Mouse (Mus musculus) hindbrain, embryonic 13.5 days (tissue): ENCODE measurements around the gene Slc26a10. TPM values are rescaled to one million over a fixed set of nuclear protein-coding genes. Genes with fewer than 3 reads are reported as not detected.
"Not testable (repeated sequence)": the region's sequence is repeated elsewhere in the genome, so short reads cannot be mapped to it uniquely, and the experiment has no call there.

Source experiments
- ATAC-seq: fragments of 200-750 bp; cut with Nextera tagmentation; 2 replicates; pipeline ENCODE4 v1.8.0; 2017; ENCODE audit warnings: moderate TSS enrichment; ENCODE audit not compliant: low FRiP score
- H3K27ac ChIP-seq: fragments of 300-500 bp; sonication (generic); 2 replicates; pipeline ENCODE4 v1.5.1; 2015; ENCODE audit warnings: inconsistent platforms, mild to moderate bottlenecking, moderate library complexity
- H3K27me3 ChIP-seq: fragments of 300-500 bp; sonication (generic); 2 replicates; pipeline ENCODE4 v1.6.1; 2015; ENCODE audit warnings: mild to moderate bottlenecking, inconsistent platforms
- H3K36me3 ChIP-seq: fragments of 300-500 bp; sonication (generic); 2 replicates; pipeline ENCODE4 v1.6.1; 2015; ENCODE audit warnings: mild to moderate bottlenecking, inconsistent platforms
- H3K4me1 ChIP-seq: fragments of 300-500 bp; sonication (generic); replicated peaks from 2 replicates; pipeline ENCODE4 v1.6.1; 2015; ENCODE audit warnings: inconsistent platforms
- H3K4me2 ChIP-seq: fragments of 300-500 bp; sonication (generic); 2 replicates; pipeline ENCODE4 v1.6.1; 2015; ENCODE audit warnings: inconsistent platforms, mild to moderate bottlenecking, moderate library complexity
- H3K4me3 ChIP-seq: fragments of 300-500 bp; sonication (generic); 2 replicates; pipeline ENCODE4 v1.5.1; 2015; ENCODE audit warnings: mild to moderate bottlenecking, inconsistent platforms
- H3K9ac ChIP-seq: fragments of 300-500 bp; sonication (generic); 2 replicates; pipeline ENCODE4 v1.6.1; 2015; ENCODE audit warnings: mild to moderate bottlenecking, inconsistent platforms
- H3K9me3 ChIP-seq: fragments of 300-500 bp; sonication (generic); 2 replicates; pipeline ENCODE4 v1.6.1; 2016; ENCODE audit warnings: inconsistent platforms
- WGBS: fragments of 180-500 bp; shearing (Covaris S2); methylation state at CpG from one replicate; pipeline ENCODE4 v1.1.7; 2015; 5-methylcytosine and 5-hydroxymethylcytosine counted together
- polyA plus RNA-seq: library from polyadenylated mRNA; unstranded; fragments of >200 nt; fragmentation: Nextera tagmentation; extraction: Ambion mirVana; gene quantifications from 2 replicates; pipeline ENCODE4 v1.2.1, GENCODE M21; 2015

Slc26a10 gene
- polyA plus RNA-seq, 1 experiment from 2014 or later, result 1.0 TPM

- no peak overlapping the region for H3K9ac ChIP-seq
- ATAC-seq, result no peak
- no peak overlapping the region for H3K4me3 ChIP-seq
- WGBS, result 97% methylated on average over 7 of the region's 7 CpGs
- no peaks in the 10 kb centered on the region for H3K36me3 ChIP-seq
- no peaks in the 10 kb centered on the region for H3K9me3 ChIP-seq
- no peak overlapping the region for H3K4me2 ChIP-seq
- no peaks in the 10 kb centered on the region for H3K4me1 ChIP-seq
- H3K27me3 ChIP-seq, result no peaks in the 10 kb centered on the region
- H3K27ac ChIP-seq, result no peak overlapping the region
Observed at GRCm38 (mm10) chr10:127153323-127153722, 27.1 kb downstream of the Slc26a10 start.

DNA sequence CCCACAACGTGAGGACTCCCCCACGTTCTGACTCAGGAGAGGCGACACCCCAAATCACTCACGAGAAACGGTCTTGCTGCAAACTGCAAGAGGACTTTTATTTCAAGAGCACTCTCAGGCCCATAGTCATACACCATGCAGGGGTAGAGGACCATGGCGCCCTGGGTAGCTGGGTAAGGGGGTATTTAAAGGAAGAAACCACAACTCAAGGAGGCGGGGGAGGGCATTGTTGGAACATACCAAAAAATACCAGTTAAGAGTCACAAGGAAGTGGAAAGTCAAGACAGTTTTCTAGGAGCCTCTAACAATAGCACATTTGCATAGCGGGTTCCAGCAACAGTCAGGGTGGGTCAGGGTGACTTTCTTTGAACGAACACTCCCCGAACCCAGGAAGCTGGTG is 27.9 kb downstream of the Slc26a10 start:
- not testable (repeated sequence) for H3K27me3 ChIP-seq, H3K4me1 ChIP-seq, H3K36me3 ChIP-seq, H3K9me3 ChIP-seq, H3K27ac ChIP-seq, H3K4me3 ChIP-seq, ATAC-seq, H3K9ac ChIP-seq, H3K4me2 ChIP-seq
- WGBS, result 89% methylated on average over 10 of the region's 10 CpGs

DNA sequence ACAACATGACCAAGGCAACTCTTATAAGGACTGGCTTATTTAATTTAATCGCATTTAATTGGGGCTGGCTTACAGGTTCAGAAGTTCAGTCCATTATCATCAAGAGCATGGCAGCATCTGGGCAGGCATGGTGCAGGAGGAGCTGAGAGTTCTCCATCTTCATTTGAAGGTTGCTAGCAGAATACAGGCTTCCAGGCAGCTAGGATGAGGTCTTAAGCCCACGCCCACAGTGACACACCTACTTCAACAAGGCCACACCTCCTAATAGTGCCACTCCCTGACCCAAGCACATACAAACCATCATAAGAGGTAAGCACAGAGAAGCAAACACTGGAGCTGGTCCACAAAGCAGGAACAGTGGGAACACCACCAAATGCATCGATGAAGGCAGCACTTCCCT is 29.2 kb downstream of the Slc26a10 start:
- 84% methylated on average over 3 of the region's 3 CpGs for WGBS
- not testable (repeated sequence) for H3K27ac ChIP-seq, H3K9ac ChIP-seq

DNA sequence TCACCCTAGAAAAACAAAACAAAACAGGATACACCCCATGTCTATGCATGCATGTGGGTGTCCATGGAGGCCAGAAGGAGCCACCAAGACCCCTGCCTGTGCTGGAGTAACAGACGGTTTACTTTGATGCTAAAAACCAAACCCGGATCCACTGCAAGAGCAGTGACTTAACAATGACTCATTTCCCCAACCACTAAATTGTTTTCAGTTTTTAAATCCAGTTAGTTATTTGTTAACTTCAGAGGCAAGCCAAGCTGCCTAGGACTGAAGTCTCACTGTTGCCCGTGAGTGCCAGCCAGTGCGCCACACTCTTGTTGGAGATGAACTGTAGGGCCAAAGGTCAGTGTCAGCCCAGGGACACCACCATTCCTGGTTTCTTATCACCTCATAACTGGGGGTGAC is 30.0 kb downstream of the Slc26a10 start:
- ATAC-seq, result no peak
- Histone ChIP-seq H3K9me3 (no peaks in the 10 kb centered on the region), H3K4me1 (no peaks in the 10 kb centered on the region), H3K27ac (no peak overlapping the region), H3K4me3 (no peak overlapping the region), H3K4me2 (no peak overlapping the region), H3K27me3 (no peaks in the 10 kb centered on the region), H3K36me3 (no peaks in the 10 kb centered on the region), H3K9ac (no peak overlapping the region)
- 90% methylated on average over 4 of the region's 4 CpGs for WGBS

More for the DNA sequence above, 29.2 kb downstream of the Slc26a10 start:
- H3K4me2 ChIP-seq, H3K4me1 ChIP-seq, H3K36me3 ChIP-seq, ATAC-seq, H3K27me3 ChIP-seq, H3K4me3 ChIP-seq, H3K9me3 ChIP-seq: not testable (repeated sequence)

- Histone ChIP-seq H3K36me3 (no peaks in the 10 kb centered on the region), H3K27ac (no peak overlapping the region), H3K27me3 (no peaks in the 10 kb centered on the region), H3K9me3 (no peaks in the 10 kb centered on the region), H3K4me2 (no peak overlapping the region), H3K4me1 (no peaks in the 10 kb centered on the region), H3K4me3 (no peak overlapping the region), H3K9ac (no peak overlapping the region)
- no peak for ATAC-seq
- 80% methylated on average over 6 of the region's 6 CpGs for WGBS
Observed at GRCm38 (mm10) chr10:127147135-127147534, 33.3 kb downstream of the Slc26a10 start.

GRCm38 (mm10) chr10:127145303-127145702 is 35.1 kb downstream of the Slc26a10 start:
- Histone ChIP-seq H3K27ac (no peak overlapping the region), H3K36me3 (no peaks in the 10 kb centered on the region), H3K4me3 (no peak overlapping the region), H3K4me1 (no peaks in the 10 kb centered on the region), H3K4me2 (no peak overlapping the region), H3K9ac (no peak overlapping the region), H3K9me3 (no peaks in the 10 kb centered on the region), H3K27me3 (no peaks in the 10 kb centered on the region)
- 79% methylated on average over 4 of the region's 5 CpGs for WGBS
- no peak for ATAC-seq

- 92% methylated on average over 7 of the region's 7 CpGs for WGBS
- Histone ChIP-seq H3K27me3 (no peaks in the 10 kb centered on the region), H3K36me3 (no peaks in the 10 kb centered on the region), H3K4me1 (no peaks in the 10 kb centered on the region), H3K27ac (no peak overlapping the region), H3K9ac (no peak overlapping the region), H3K4me2 (no peak overlapping the region), H3K9me3 (no peaks in the 10 kb centered on the region), H3K4me3 (no peak overlapping the region)
- ATAC-seq, result no peak
Observed at GRCm38 (mm10) chr10:127144536-127144935, 35.9 kb downstream of the Slc26a10 start.

- H3K9ac ChIP-seq, result no peak overlapping the region
- H3K27ac ChIP-seq, result no peak overlapping the region
- WGBS, result 83% methylated on average over 8 of the region's 8 CpGs
- H3K36me3 ChIP-seq, result no peaks in the 10 kb centered on the region
- H3K9me3 ChIP-seq, result no peaks in the 10 kb centered on the region
- no peak overlapping the region for H3K4me2 ChIP-seq
- H3K4me1 ChIP-seq, result no peaks in the 10 kb centered on the region
- H3K4me3 ChIP-seq, result no peak overlapping the region
- no peak for ATAC-seq
- H3K27me3 ChIP-seq, result no peaks in the 10 kb centered on the region
Observed at GRCm38 (mm10) chr10:127143228-127143627, 37.2 kb downstream of the Slc26a10 start.

GRCm38 (mm10) chr10:127141500-127141899 is 38.9 kb downstream of the Slc26a10 start:
- Histone ChIP-seq H3K27ac (no peak overlapping the region), H3K4me3 (no peak overlapping the region), H3K9ac (no peak overlapping the region), H3K4me2 (no peak overlapping the region), H3K27me3 (no peaks in the 10 kb centered on the region), H3K36me3 (no peaks in the 10 kb centered on the region), H3K9me3 (no peaks in the 10 kb centered on the region), H3K4me1 (no peaks in the 10 kb centered on the region)
- ATAC-seq, result no peak
- 82% methylated on average over 8 of the region's 8 CpGs for WGBS

GRCm38 (mm10) chr10:127140971-127141370 is 39.5 kb downstream of the Slc26a10 start:
- Histone ChIP-seq H3K4me1 (no peaks in the 10 kb centered on the region), H3K4me2 (no peak overlapping the region), H3K36me3 (no peaks in the 10 kb centered on the region), H3K4me3 (no peak overlapping the region), H3K9me3 (no peaks in the 10 kb centered on the region), H3K9ac (no peak overlapping the region), H3K27me3 (no peaks in the 10 kb centered on the region), H3K27ac (no peak overlapping the region)
- no peak for ATAC-seq
- whole genome bisulfite sequencing, result 86% methylated on average over 11 of the region's 11 CpGs

- no peaks in the 10 kb centered on the region for H3K36me3 ChIP-seq
- no peaks in the 10 kb centered on the region for H3K27me3 ChIP-seq
- H3K9me3 ChIP-seq, result no peaks in the 10 kb centered on the region
- H3K9ac ChIP-seq, result no peak overlapping the region
- no peak overlapping the region for H3K4me2 ChIP-seq
- no peak overlapping the region for H3K4me3 ChIP-seq
- no peak overlapping the region for H3K27ac ChIP-seq
- H3K4me1 ChIP-seq, result no peaks in the 10 kb centered on the region
- WGBS, result 90% methylated on average over 18 of the region's 18 CpGs
- no peak for ATAC-seq
Observed at GRCm38 (mm10) chr10:127138328-127139141, 41.9 kb downstream of the Slc26a10 start.

- Histone ChIP-seq H3K9ac (no peak overlapping the region), H3K4me3 (no peak overlapping the region), H3K27ac (no peak overlapping the region), H3K27me3 (no peaks in the 10 kb centered on the region), H3K9me3 (no peaks in the 10 kb centered on the region), H3K36me3 (no peaks in the 10 kb centered on the region), H3K4me1 (no peaks in the 10 kb centered on the region), H3K4me2 (no peak overlapping the region)
- WGBS, result 83% methylated on average over 3 of the region's 3 CpGs
- ATAC-seq, result no peak
Observed at GRCm38 (mm10) chr10:127137896-127138295, 42.5 kb downstream of the Slc26a10 start.

GRCm38 (mm10) chr10:127136510-127136909 is 43.9 kb downstream of the Slc26a10 start:
- Histone ChIP-seq H3K4me3 (no peak overlapping the region), H3K36me3 (no peaks in the 10 kb centered on the region), H3K27ac (no peak overlapping the region), H3K4me2 (no peak overlapping the region), H3K4me1 (no peaks in the 10 kb centered on the region), H3K27me3 (no peaks in the 10 kb centered on the region), H3K9me3 (no peaks in the 10 kb centered on the region), H3K9ac (no peak overlapping the region)
- WGBS, result 89% methylated on average over 4 of the region's 4 CpGs
- ATAC-seq, result no peak
